Mouse (Mus musculus) liver, postnatal 0 days (tissue): ENCODE data around the gene Bcl6b.

Experiments
- CTCF ChIP-seq: sonication (generic); IDR thresholded peaks from 2 replicates; pipeline ENCODE4 v1.5.1; 2016; ENCODE audit warnings: antibody characterized with exemption, low read depth
- EP300 ChIP-seq: IDR thresholded peaks from 2 replicates; pipeline ENCODE4 v1.6.1; 2016; ENCODE audit warnings: antibody characterized with exemption, low read depth, mild to moderate bottlenecking

DNA sequence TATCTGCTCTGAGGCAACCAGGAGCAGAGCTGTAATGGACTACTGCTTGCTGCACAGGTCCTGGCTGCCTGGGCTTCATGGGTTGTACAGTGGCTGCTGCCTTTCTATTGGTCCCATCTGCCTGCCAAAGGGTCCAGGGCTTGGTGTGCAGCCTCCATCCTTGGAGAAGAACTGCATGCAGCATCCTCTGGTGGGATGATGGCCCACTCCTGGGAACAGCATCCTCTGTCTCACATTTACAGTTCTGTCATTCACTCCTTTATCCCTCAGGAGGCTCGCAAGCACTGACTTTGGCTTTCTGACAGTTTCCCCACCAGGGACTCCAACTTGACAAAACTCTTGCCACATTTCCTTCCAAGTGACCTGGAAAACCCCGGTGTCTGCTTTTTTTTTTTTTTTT lies 22.8 kb downstream of the Bcl6b start:
- no peak for TF ChIP-seq CTCF
- TF ChIP-seq EP300: no peak
